Mouse (Mus musculus): ENCODE data around the gene Itgam. TPM values are rescaled to one million over a fixed set of nuclear protein-coding genes. Genes with fewer than 3 reads are reported as not detected.
"Not testable (repeated sequence)": the region's sequence is repeated elsewhere in the genome, so short reads cannot be mapped to it uniquely, and the experiment has no call there.

The Itgam gene
- polyA plus RNA-seq, 1 experiment from 2014 or later = 0.22 TPM

GRCm38 (mm10) chr7:128132148-128132547 lies 69.7 kb downstream of the Itgam start:
- Histone ChIP-seq H3K4me1 (ENCODE audit: control insufficient read depth, insufficient read depth, low read length) (no peaks in the 10 kb centered on the region), H3K27me3 (replicated peaks; ENCODE audit: control insufficient read depth, insufficient read depth, low read length) (no peaks in the 10 kb centered on the region), H3K27ac (ENCODE audit: low read depth, low read length) (no peak overlapping the region), H3K36me3 (ENCODE audit: control insufficient read depth, insufficient read depth, low read length) (no peaks in the 10 kb centered on the region), H3K9me3 (replicated peaks; ENCODE audit: control insufficient read depth, low read length) (no peaks in the 10 kb centered on the region), H3K4me3 (ENCODE audit: low read depth, low read length) (no peak overlapping the region), H3K4me2 (ENCODE audit: low read length) (no peak overlapping the region), H3K9ac (ENCODE audit: low read length) (no peak overlapping the region)
- ATAC-seq = no peak
- no peak for DNase-seq (ENCODE audit: low spot score)
- 91% methylated on average over 5 of the region's 5 CpGs for WGBS

GRCm38 (mm10) chr7:128133596-128133995 lies 71.2 kb downstream of the Itgam start:
- DNase-seq (ENCODE audit: low spot score) = no peak
- Histone ChIP-seq H3K4me1 (ENCODE audit: control insufficient read depth, insufficient read depth, low read length) (no peaks in the 10 kb centered on the region), H3K4me3 (ENCODE audit: low read depth, low read length) (no peak overlapping the region), H3K36me3 (ENCODE audit: control insufficient read depth, insufficient read depth, low read length) (no peaks in the 10 kb centered on the region), H3K4me2 (ENCODE audit: low read length) (no peak overlapping the region), H3K9me3 (replicated peaks; ENCODE audit: control insufficient read depth, low read length) (no peaks in the 10 kb centered on the region), H3K27ac (ENCODE audit: low read depth, low read length) (no peak overlapping the region), H3K27me3 (replicated peaks; ENCODE audit: control insufficient read depth, insufficient read depth, low read length) (no peaks in the 10 kb centered on the region), H3K9ac (ENCODE audit: low read length) (no peak overlapping the region)
- whole genome bisulfite sequencing = 83% methylated on average over 2 of the region's 2 CpGs
- ATAC-seq = no peak

GRCm38 (mm10) chr7:128136927-128137326 lies 74.5 kb downstream of the Itgam start:
- no peak for ATAC-seq
- no peak overlapping the region for H3K4me2 ChIP-seq (ENCODE audit: low read length)
- DNase-seq (ENCODE audit: low spot score) = no peak
- H3K27ac ChIP-seq (ENCODE audit: low read depth, low read length) = no peak overlapping the region
- no peaks in the 10 kb centered on the region for H3K4me1 ChIP-seq (ENCODE audit: control insufficient read depth, insufficient read depth, low read length)
- no peak overlapping the region for H3K4me3 ChIP-seq (ENCODE audit: low read depth, low read length)
- WGBS = 59% methylated on average over 4 of the region's 4 CpGs
- H3K9me3 ChIP-seq (replicated peaks; ENCODE audit: control insufficient read depth, low read length) = no peaks in the 10 kb centered on the region
- H3K36me3 ChIP-seq (ENCODE audit: control insufficient read depth, insufficient read depth, low read length) = no peaks in the 10 kb centered on the region
- H3K9ac ChIP-seq (ENCODE audit: low read length) = no peak overlapping the region
- H3K27me3 ChIP-seq (replicated peaks; ENCODE audit: control insufficient read depth, insufficient read depth, low read length) = no peaks in the 10 kb centered on the region

- Histone ChIP-seq H3K9ac (ENCODE audit: low read length) (no peak overlapping the region), H3K27me3 (replicated peaks; ENCODE audit: control insufficient read depth, insufficient read depth, low read length) (no peaks in the 10 kb centered on the region), H3K4me2 (ENCODE audit: low read length) (no peak overlapping the region), H3K36me3 (ENCODE audit: control insufficient read depth, insufficient read depth, low read length) (no peaks in the 10 kb centered on the region), H3K4me3 (ENCODE audit: low read depth, low read length) (no peak overlapping the region), H3K27ac (ENCODE audit: low read depth, low read length) (no peak overlapping the region), H3K4me1 (ENCODE audit: control insufficient read depth, insufficient read depth, low read length) (no peaks in the 10 kb centered on the region), H3K9me3 (replicated peaks; ENCODE audit: control insufficient read depth, low read length) (no peaks in the 10 kb centered on the region)
- no peak for ATAC-seq
- no peak for DNase-seq (ENCODE audit: low spot score)
- WGBS = 96% methylated on average over 6 of the region's 6 CpGs
Observed at GRCm38 (mm10) chr7:128139611-128140010, 77.2 kb downstream of the Itgam start.

- DNase-seq (ENCODE audit: low spot score) = no peak
- Histone ChIP-seq H3K4me2 (ENCODE audit: low read length) (no peak overlapping the region), H3K36me3 (ENCODE audit: control insufficient read depth, insufficient read depth, low read length) (no peaks in the 10 kb centered on the region), H3K4me3 (ENCODE audit: low read depth, low read length) (no peak overlapping the region), H3K9me3 (replicated peaks; ENCODE audit: control insufficient read depth, low read length) (no peaks in the 10 kb centered on the region), H3K27ac (ENCODE audit: low read depth, low read length) (no peak overlapping the region), H3K4me1 (ENCODE audit: control insufficient read depth, insufficient read depth, low read length) (no peaks in the 10 kb centered on the region), H3K9ac (ENCODE audit: low read length) (no peak overlapping the region), H3K27me3 (replicated peaks; ENCODE audit: control insufficient read depth, insufficient read depth, low read length) (no peaks in the 10 kb centered on the region)
- no peak for ATAC-seq
- 92% methylated on average over 8 of the region's 8 CpGs for WGBS
Observed at GRCm38 (mm10) chr7:128150970-128151369, 88.5 kb downstream of the Itgam start.

GRCm38 (mm10) chr7:128154076-128154475 lies 91.6 kb downstream of the Itgam start, which contains the start of gene Itgad:
Gene Itgad (plus strand): TSS chr7:128154376.
- Histone ChIP-seq H3K9ac (ENCODE audit: low read length) (no peak within 1 kb of the TSS), H3K9me3 (replicated peaks; ENCODE audit: control insufficient read depth, low read length) (no peaks in the 10 kb centered on the region), H3K36me3 (ENCODE audit: control insufficient read depth, insufficient read depth, low read length) (no peaks in the 10 kb centered on the region), H3K27ac (ENCODE audit: low read depth, low read length) (no peak within 1 kb of the TSS), H3K27me3 (replicated peaks; ENCODE audit: control insufficient read depth, insufficient read depth, low read length) (no peaks in the 10 kb centered on the region), H3K4me1 (ENCODE audit: control insufficient read depth, insufficient read depth, low read length) (no peaks in the 10 kb centered on the region), H3K4me3 (ENCODE audit: low read depth, low read length) (no peak within 1 kb of the TSS), H3K4me2 (ENCODE audit: low read length) (no peak within 1 kb of the TSS)
- ATAC-seq (no peak), DNase-seq (ENCODE audit: low spot score) (no peak)
- WGBS = 94% methylated on average over 21 of the region's 21 CpGs

GRCm38 (mm10) chr7:128154924-128155323 lies 92.5 kb downstream of the Itgam start:
- Histone ChIP-seq H3K9me3 (replicated peaks; ENCODE audit: control insufficient read depth, low read length) (no peaks in the 10 kb centered on the region), H3K36me3 (ENCODE audit: control insufficient read depth, insufficient read depth, low read length) (no peaks in the 10 kb centered on the region), H3K4me1 (ENCODE audit: control insufficient read depth, insufficient read depth, low read length) (no peaks in the 10 kb centered on the region), H3K27ac (ENCODE audit: low read depth, low read length) (no peak overlapping the region), H3K27me3 (replicated peaks; ENCODE audit: control insufficient read depth, insufficient read depth, low read length) (no peaks in the 10 kb centered on the region), H3K4me2 (ENCODE audit: low read length) (no peak overlapping the region), H3K9ac (ENCODE audit: low read length) (no peak overlapping the region), H3K4me3 (ENCODE audit: low read depth, low read length) (no peak overlapping the region)
- DNase-seq (ENCODE audit: low spot score) (no peak), ATAC-seq (no peak)
- whole genome bisulfite sequencing = 74% methylated on average over 10 of the region's 10 CpGs

GRCm38 (mm10) chr7:128158688-128159354 lies 96.4 kb downstream of the Itgam start:
- not testable (repeated sequence) for H3K36me3 ChIP-seq (ENCODE audit: control insufficient read depth, insufficient read depth, low read length); DNase-seq (ENCODE audit: low spot score); H3K27me3 ChIP-seq (replicated peaks; ENCODE audit: control insufficient read depth, insufficient read depth, low read length); H3K9ac ChIP-seq (ENCODE audit: low read length); H3K27ac ChIP-seq (ENCODE audit: low read depth, low read length); H3K4me3 ChIP-seq (ENCODE audit: low read depth, low read length); ATAC-seq; H3K4me2 ChIP-seq (ENCODE audit: low read length); H3K9me3 ChIP-seq (replicated peaks; ENCODE audit: control insufficient read depth, low read length); H3K4me1 ChIP-seq (ENCODE audit: control insufficient read depth, insufficient read depth, low read length)
- 82% methylated on average over 7 of the region's 8 CpGs for WGBS

GRCm38 (mm10) chr7:128164001-128164400 lies 101.6 kb downstream of the Itgam start:
- H3K27me3 ChIP-seq (replicated peaks; ENCODE audit: control insufficient read depth, insufficient read depth, low read length) = no peaks in the 10 kb centered on the region
- H3K9ac ChIP-seq (ENCODE audit: low read length) = no peak overlapping the region
- no peaks in the 10 kb centered on the region for H3K36me3 ChIP-seq (ENCODE audit: control insufficient read depth, insufficient read depth, low read length)
- no peak overlapping the region for H3K4me2 ChIP-seq (ENCODE audit: low read length)
- ATAC-seq (no peak), DNase-seq (ENCODE audit: low spot score) (no peak)
- H3K27ac ChIP-seq (ENCODE audit: low read depth, low read length) = no peak overlapping the region
- no peaks in the 10 kb centered on the region for H3K4me1 ChIP-seq (ENCODE audit: control insufficient read depth, insufficient read depth, low read length)
- H3K9me3 ChIP-seq (replicated peaks; ENCODE audit: control insufficient read depth, low read length) = no peaks in the 10 kb centered on the region
- no peak overlapping the region for H3K4me3 ChIP-seq (ENCODE audit: low read depth, low read length)
- 96% methylated on average over 4 of the region's 4 CpGs for WGBS

All from forebrain, embryonic 14.5 days (tissue).